Mouse (Mus musculus) heart, embryonic 15.5 days (tissue): ENCODE results near the gene Arhgef18. TPM values are rescaled to one million over a fixed set of nuclear protein-coding genes. Genes with fewer than 3 reads are reported as not detected.

Experiments used
- polyA plus RNA-seq: library from polyadenylated mRNA; unstranded; fragments of >200 nt; fragmentation: Nextera tagmentation; extraction: Ambion mirVana; gene quantifications from 2 replicates; pipeline ENCODE4 v1.2.1, GENCODE M21; 2015

The Arhgef18 gene
- polyA plus RNA-seq, 1 experiment from 2014 or later, result 4.1 TPM

Other genes with a start within 250 kb of the Arhgef18 start
- gene Insr, start 113.4 kb upstream of the Arhgef18 start, polyA plus RNA-seq, result 50.5 and 58.4 TPM in 2 replicates
- gene A430078G23Rik, start 39.6 kb upstream of the Arhgef18 start, polyA plus RNA-seq, result 0.10 and 1.1 TPM in 2 replicates
- gene Pex11g, start 74.7 kb downstream of the Arhgef18 start, polyA plus RNA-seq, result 5.2 and 5.8 TPM in 2 replicates
- gene Tex45, start 77.9 kb downstream of the Arhgef18 start, polyA plus RNA-seq, result not detected in 2 replicates
- 26.4 and 34.9 TPM in 2 replicates for gene Zfp358, start 100.1 kb downstream of the Arhgef18 start, polyA plus RNA-seq
- 42.3 and 54.2 TPM in 2 replicates for gene Mcoln1, start 107.5 kb downstream of the Arhgef18 start, polyA plus RNA-seq
- 14.2 and 18.6 TPM in 2 replicates for gene Pnpla6, start 122.4 kb downstream of the Arhgef18 start, polyA plus RNA-seq
- gene C330021F23Rik, start 175.0 kb downstream of the Arhgef18 start, polyA plus RNA-seq, result 4.8 and 5.4 TPM in 2 replicates
- 1.3 and 3.0 TPM in 2 replicates for gene Camsap3, start 194.3 kb downstream of the Arhgef18 start, polyA plus RNA-seq
- gene Xab2, start 228.3 kb downstream of the Arhgef18 start, polyA plus RNA-seq, result 27.0 and 36.3 TPM in 2 replicates
- 72.7 and 104 TPM in 2 replicates for gene Pet100, start 228.5 kb downstream of the Arhgef18 start, polyA plus RNA-seq
- 0.33 TPM in 1 of 2 replicates, not detected in the other for gene Pcp2, start 232.5 kb downstream of the Arhgef18 start, polyA plus RNA-seq
- 35.1 and 55.6 TPM in 2 replicates for gene Stxbp2, start 237.9 kb downstream of the Arhgef18 start, polyA plus RNA-seq